Mouse (Mus musculus) embryonic fibroblast, embryonic 13.5 days (primary cell): ENCODE results near the gene Spint2. TPM values are rescaled to one million over a fixed set of nuclear protein-coding genes. Genes with fewer than 3 reads are reported as not detected.

Experiments
- H3K27ac ChIP-seq: 2 replicates; pipeline ENCODE4 v1.5.1; 2012; ENCODE audit warnings: low read length, control low read depth, inconsistent platforms; ENCODE audit not compliant: insufficient read depth
- H3K4me1 ChIP-seq: 2 replicates; pipeline ENCODE4 v1.6.1; 2011; ENCODE audit warnings: low read length; ENCODE audit not compliant: control insufficient read depth, insufficient read depth
- H3K4me3 ChIP-seq: 2 replicates; pipeline ENCODE4 v1.5.1; 2011; ENCODE audit warnings: mild to moderate bottlenecking, control low read depth, low read length; ENCODE audit not compliant: insufficient read depth
- CTCF ChIP-seq: IDR thresholded peaks from 2 replicates; pipeline ENCODE4 v1.5.1; 2011; ENCODE audit warnings: mild to moderate bottlenecking, control low read depth, low read length, moderate library complexity, borderline replicate concordance; ENCODE audit not compliant: insufficient read depth
- POLR2A ChIP-seq: IDR thresholded peaks from 2 replicates; pipeline ENCODE4 v1.6.1; 2011; ENCODE audit warnings: low read depth, mild to moderate bottlenecking, control low read depth, low read length, moderate library complexity
- polyA plus RNA-seq: library from polyadenylated mRNA; stranded (reverse); fragments of >200 nt; gene quantifications from 2 replicates; pipeline ENCODE4 v1.2.4, GENCODE M21; 2011; ENCODE audit warnings: low read depth; ENCODE audit not compliant: missing spikeins, insufficient read length

Gene Spint2
- polyA plus RNA-seq, 1 experiment, result 11.6 TPM

DNA sequence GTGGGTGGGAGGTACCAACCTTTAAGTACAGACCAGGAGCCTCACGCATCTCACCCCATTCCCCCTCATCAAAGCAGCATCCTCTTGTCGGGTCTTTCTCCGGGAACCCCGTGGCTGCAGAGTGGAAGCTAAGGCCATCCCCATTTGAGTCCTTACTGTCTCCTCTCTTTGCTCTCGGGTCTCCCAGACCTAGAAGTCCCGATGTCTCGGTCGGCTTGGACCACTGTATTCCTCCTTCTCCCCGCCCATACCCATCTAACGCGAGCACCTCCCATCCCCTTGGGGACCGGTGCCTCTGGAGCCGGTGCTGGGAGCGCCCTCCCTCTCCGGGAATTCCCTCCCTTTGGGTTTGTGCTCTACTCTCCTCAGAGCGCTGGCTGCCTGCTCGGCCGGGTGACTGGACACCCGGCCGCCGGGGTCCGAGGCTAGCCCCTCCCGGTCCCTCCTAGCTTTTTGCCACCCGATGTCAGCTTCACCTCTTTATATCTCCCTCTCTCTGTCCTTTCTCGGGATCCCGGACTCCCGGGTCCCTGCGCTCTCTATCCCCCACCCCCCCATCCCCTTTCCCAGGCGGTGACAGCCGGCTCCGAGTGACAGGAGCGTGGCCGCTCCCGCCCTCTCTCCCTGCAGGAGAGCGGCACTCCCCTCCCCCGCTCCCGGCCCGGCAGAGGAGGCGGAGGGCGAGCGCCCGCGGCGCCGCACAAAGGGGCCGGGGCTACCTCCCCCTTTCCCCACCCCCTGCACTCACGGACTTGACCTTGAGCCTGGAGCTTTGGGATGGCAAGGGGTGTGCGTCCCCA lies 23.0 kb upstream of the Spint2 start:
- Histone ChIP-seq H3K27ac (no peak overlapping the region), H3K4me3 (peak overlapping the region; percentile 67), H3K4me1 (peaks cover 4% of the 10 kb centered on the region; the same call in 1 of the 2 replicates)
- no peak for TF ChIP-seq POLR2A
- no peak for TF ChIP-seq CTCF

GRCm38 (mm10) chr7:29303738-29304462 lies 22.2 kb upstream of the Spint2 start, which contains the start of gene Dpf1:
Gene Dpf1 (plus strand): TSS chr7:29303951.
- H3K27ac ChIP-seq, result no peak within 1 kb of the TSS
- peaks cover 4% of the 10 kb centered on the region; the same call in 1 of the 2 replicates for H3K4me1 ChIP-seq

DNA sequence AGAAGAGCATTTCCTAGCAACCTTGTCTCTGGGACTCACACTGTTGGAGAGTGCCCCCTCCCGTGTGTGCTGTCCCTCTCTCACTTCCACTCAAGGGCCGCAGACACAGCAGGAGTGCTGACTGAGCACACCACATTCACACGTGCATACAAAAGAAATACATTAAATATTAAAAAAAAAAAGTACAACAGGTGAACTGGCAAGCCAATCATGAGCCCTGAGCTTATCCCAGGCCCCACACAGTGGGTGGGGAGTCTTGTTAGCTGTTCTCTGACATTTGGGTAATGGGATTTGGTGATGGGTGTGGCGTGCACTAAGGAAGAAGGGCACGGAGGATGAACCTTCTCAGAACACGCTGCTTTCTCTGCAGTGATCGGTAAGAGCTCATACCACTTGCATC lies 20.9 kb upstream of the Spint2 start:
- H3K4me3 ChIP-seq, result no peak overlapping the region
- no peaks in the 10 kb centered on the region; the same call in 1 of the 2 replicates for H3K4me1 ChIP-seq
- H3K27ac ChIP-seq, result no peak overlapping the region
- no peak for TF ChIP-seq CTCF
- TF ChIP-seq POLR2A, result no peak

More at GRCm38 (mm10) chr7:29303738-29304462, 22.2 kb upstream of the Spint2 start, which contains the start of gene Dpf1:
- H3K4me3 ChIP-seq, result peak within 1 kb of the TSS; percentile 67
- TF ChIP-seq POLR2A (peak; percentile 41; the same call in 1 of the 2 replicates), CTCF (no peak)

DNA sequence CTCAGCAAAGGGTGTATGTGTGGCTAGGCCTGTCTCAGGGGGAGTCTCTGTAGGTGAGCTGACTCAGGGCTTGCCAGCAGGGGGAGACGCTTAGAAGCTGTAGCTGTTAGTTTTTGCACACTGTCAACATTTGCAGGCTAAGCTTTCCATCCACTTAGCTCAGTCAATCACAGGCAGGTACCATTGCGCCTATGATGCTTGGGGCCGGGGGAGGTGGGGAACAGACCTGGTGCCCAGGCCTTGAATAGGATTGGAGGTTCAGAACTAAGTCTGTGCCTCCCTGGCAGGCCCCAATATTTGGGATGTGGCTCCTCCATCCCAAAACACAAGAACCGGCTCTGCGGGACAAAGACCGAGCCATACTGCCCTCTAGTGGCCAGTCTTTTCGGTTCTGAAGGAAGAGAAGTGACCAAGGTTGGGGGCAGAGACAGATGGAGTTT lies 19.4 kb upstream of the Spint2 start:
- Histone ChIP-seq H3K4me1 (no peaks in the 10 kb centered on the region), H3K4me3 (no peak overlapping the region), H3K27ac (no peak overlapping the region)
- no peak for TF ChIP-seq POLR2A
- TF ChIP-seq CTCF, result peak; percentile 34; the same call in 1 of the 2 replicates

GRCm38 (mm10) chr7:29296998-29297397 lies 15.3 kb upstream of the Spint2 start:
- Histone ChIP-seq H3K4me1 (peaks cover 3% of the 10 kb centered on the region; the same call in 1 of the 2 replicates), H3K27ac (no peak overlapping the region), H3K4me3 (no peak overlapping the region)
- TF ChIP-seq CTCF, result peak; percentile 82; the same call in 1 of the 2 replicates
- TF ChIP-seq POLR2A, result no peak

GRCm38 (mm10) chr7:29295861-29296647 lies 14.3 kb upstream of the Spint2 start:
- no peak overlapping the region for H3K4me3 ChIP-seq
- TF ChIP-seq POLR2A (0 out of 2 replicates have a peak, but pooled peaks have one; percentile 23), CTCF (no peak)
- H3K4me1 ChIP-seq, result peaks cover 3% of the 10 kb centered on the region; the same call in 1 of the 2 replicates
- H3K27ac ChIP-seq, result no peak overlapping the region

DNA sequence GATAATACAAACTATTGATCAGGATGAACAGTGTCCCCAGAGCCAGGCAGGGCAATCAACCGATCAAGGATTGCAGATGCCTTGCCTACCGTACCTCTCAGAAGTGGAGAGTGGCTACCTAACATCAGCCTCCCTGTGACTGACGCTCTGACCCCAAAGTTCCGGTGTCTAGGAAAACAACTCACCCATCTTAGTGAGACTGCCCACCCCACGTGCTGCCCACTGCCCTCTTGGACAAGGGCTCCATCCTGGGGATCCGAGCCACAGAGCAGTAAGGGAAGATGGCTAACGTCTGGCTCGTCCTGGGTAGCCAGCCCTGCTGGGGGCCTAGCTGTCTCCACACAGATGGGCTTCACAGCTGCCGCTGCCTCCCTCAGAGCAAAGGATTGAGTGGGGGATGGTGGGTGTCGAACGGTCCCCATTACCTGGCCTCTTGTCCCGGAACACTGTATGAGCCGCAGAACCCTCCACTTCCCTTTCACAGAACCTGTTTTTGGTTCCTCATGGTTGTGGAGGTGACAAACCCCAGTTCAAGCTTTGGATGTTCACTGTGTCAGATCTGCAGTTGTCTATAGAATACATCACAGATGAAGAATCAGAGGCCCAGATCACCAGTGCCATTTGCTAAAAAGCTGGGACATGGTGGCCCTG lies 12.5 kb upstream of the Spint2 start:
- Histone ChIP-seq H3K27ac (no peak overlapping the region), H3K4me3 (no peak overlapping the region), H3K4me1 (peaks cover 3% of the 10 kb centered on the region; the same call in 1 of the 2 replicates)
- TF ChIP-seq CTCF, result no peak
- TF ChIP-seq POLR2A, result no peak

DNA sequence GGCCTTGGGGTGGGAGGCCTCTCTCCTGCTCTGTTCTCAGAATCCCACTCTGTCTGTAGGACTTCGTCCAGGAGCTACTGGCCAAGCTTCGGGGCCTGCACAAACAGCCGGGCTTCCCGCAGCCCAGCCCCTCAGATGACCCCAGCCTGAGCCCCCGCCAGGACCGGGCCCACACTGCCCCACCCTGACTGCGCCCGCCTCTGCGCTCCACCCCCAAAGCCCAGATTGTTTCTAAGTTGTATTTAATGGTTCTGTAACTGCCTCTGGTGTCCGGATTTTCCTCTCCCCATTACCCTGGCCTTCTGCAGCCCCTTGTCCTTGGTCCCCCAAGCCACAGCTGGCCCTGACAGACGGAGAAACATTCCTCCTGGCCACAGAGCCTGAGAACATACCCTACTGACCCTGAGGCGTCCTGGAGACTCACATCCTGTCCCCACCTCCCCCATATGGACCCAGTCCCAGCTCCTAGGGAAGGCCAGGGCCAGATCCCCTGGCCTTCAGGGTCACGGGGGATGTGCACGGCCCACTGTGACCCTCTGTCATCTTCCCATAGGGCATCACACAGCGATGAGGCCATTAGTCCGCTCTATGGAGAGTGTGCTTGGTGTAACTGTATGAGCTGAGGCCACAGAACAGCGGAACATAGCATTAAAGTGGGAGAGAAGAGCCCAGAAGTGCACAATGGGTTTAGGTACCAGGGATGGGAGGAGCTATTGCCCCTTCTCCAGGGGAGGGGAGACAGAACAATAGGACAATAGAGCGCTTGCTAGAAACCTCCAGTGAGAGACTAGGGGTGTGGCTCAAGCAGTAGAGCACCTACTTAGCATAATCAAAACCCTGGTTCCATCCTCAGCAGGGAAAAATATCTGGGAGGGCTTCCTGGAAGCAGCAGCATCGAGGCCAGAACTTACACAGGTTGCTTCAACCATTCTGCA lies 11.7 kb upstream of the Spint2 start:
- no peak overlapping the region for H3K4me3 ChIP-seq
- peaks cover 3% of the 10 kb centered on the region; the same call in 1 of the 2 replicates for H3K4me1 ChIP-seq
- TF ChIP-seq POLR2A (no peak), CTCF (no peak)
- H3K27ac ChIP-seq, result no peak overlapping the region
